Mouse (Mus musculus): ENCODE measurements around the gene Rcan1.

GRCm38 (mm10) chr16:92452609-92453008, 18.1 kb downstream of the Rcan1 start:
- TF ChIP-seq CTCF (IDR thresholded peaks at IDR 0.05; ENCODE audit: insufficient read depth, low read length) (peak; percentile 31; the same call in 1 of the 2 replicates), POLR2A (IDR thresholded peaks at IDR 0.05; ENCODE audit: borderline replicate concordance, extremely low read depth, low read depth, low read length) (no peak)

Measured in lung, adult 2 months (tissue).